Mouse (Mus musculus): ENCODE data around the gene Svep1.

DNA sequence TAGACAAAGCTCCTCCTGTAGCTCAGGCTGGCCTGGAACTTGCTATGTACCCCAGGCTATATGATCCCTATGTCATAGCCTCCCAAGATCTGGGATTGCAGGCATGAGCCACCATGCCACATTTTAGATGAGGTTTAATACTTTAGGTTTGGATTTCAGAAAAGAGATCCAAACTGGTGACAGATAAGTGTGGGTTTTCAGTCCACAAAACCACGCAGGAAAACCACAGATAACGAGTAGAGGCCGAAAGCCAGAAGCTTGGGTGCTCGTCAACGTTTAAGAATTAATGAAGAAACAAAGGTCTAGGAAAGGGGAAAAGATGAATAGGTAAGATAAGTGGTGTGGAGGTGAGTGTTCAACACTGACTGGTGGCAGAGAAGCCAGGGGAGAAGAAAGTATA is 79.6 kb downstream of the Svep1 start:
- TF ChIP-seq CTCF (conservative IDR thresholded peaks at IDR 0.05; ENCODE audit: low read length) (no peak), NANOG (IDR thresholded peaks at IDR 0.05; ENCODE audit: borderline replicate concordance, low read length) (no peak), POU5F1 (IDR thresholded peaks at IDR 0.05; ENCODE audit: borderline replicate concordance, low read length) (no peak)

All from E14TG2a.4 (cell line).